Comparison of ENCODE assay signal across 11 mouse cellular contexts in genomic region chr15:31207346-31208093, GRCm38 (mm10). TPM values are rescaled to one million over a fixed set of nuclear protein-coding genes. Genes with fewer than 3 reads are reported as not detected.
DNase-seq lines count a peak whose midpoint lies in the region; ATAC-seq lines count a peak whose summit lies in the region.
"Had no signal": no experiment of that assay in that cellular context is flagged by ENCODE, and none has a peak within 500 bp of the region (broad histone marks: within the 10 kb centered on the region; RNA-seq: fewer than 3 reads in every experiment).

No protein-coding gene starts in this region.

- DNase-seq in 3134 (ENCODE audit: extremely low read depth, insufficient read length, low spot score) (peak; percentile 26), adipocyte (ENCODE audit: low spot score) (no peak)
- peak; percentile 33 for DNase-seq in cerebellum, adult 9-11 months
- DNase-seq in embryo, embryonic 10 days (ENCODE audit: low spot score): no peak
- DNase-seq in adrenal gland, adult (ENCODE audit: inconsistent age in 2 of 2, low spot score in 1 of 2): no peak

- H3K4me3 ChIP-seq in hindbrain, embryonic 12.5 days: no peak overlapping the region
- H3K4me3 ChIP-seq in hindbrain, embryonic 13.5 days: no peak overlapping the region
- no peak overlapping the region for H3K4me3 ChIP-seq in kidney, embryonic 15.5 days (replicated peaks)
- H3K4me3 ChIP-seq: erythroblast, embryonic 14.5 days; heart, embryonic 13.5 days; limb, embryonic 15.5 days had no signal

- 0 out of 2 replicates have a peak overlapping the region, but pooled peaks have one; percentile 23 for H3K27ac ChIP-seq in hindbrain, embryonic 12.5 days
- no peak overlapping the region for H3K27ac ChIP-seq in hindbrain, embryonic 13.5 days
- no peak overlapping the region for H3K27ac ChIP-seq in kidney, embryonic 15.5 days
- H3K27ac ChIP-seq: heart, embryonic 13.5 days; limb, embryonic 15.5 days had no signal

- no peaks in the 10 kb centered on the region for H3K9me3 ChIP-seq in hindbrain, embryonic 12.5 days (replicated peaks)
- no peaks in the 10 kb centered on the region for H3K9me3 ChIP-seq in hindbrain, embryonic 13.5 days
- H3K9me3 ChIP-seq in kidney, embryonic 15.5 days (replicated peaks): no peaks in the 10 kb centered on the region
- H3K9me3 ChIP-seq: heart, embryonic 13.5 days; limb, embryonic 15.5 days had no signal

- H3K4me1 ChIP-seq in hindbrain, embryonic 12.5 days: 0 out of 2 replicates have a peak, but pooled peaks cover 3% of the 10 kb centered on the region
- no peaks in the 10 kb centered on the region for H3K4me1 ChIP-seq in hindbrain, embryonic 13.5 days (replicated peaks)
- no peaks in the 10 kb centered on the region; the same call in 1 of the 2 replicates for H3K4me1 ChIP-seq in kidney, embryonic 15.5 days
- H3K4me1 ChIP-seq: limb, embryonic 15.5 days had no signal

- no peaks in the 10 kb centered on the region for H3K27me3 ChIP-seq in hindbrain, embryonic 12.5 days
- H3K27me3 ChIP-seq in hindbrain, embryonic 13.5 days: no peaks in the 10 kb centered on the region
- H3K27me3 ChIP-seq in kidney, embryonic 15.5 days: no peaks in the 10 kb centered on the region
- H3K27me3 ChIP-seq: heart, embryonic 13.5 days; limb, embryonic 15.5 days had no signal

- H3K4me2 ChIP-seq in hindbrain, embryonic 12.5 days (replicated peaks): no peak overlapping the region
- H3K4me2 ChIP-seq in hindbrain, embryonic 13.5 days: no peak overlapping the region
- no peak overlapping the region for H3K4me2 ChIP-seq in kidney, embryonic 15.5 days
- H3K4me2 ChIP-seq: heart, embryonic 13.5 days; limb, embryonic 15.5 days had no signal

- ATAC-seq in hindbrain, embryonic 12.5 days (ENCODE audit: low FRiP score): no peak
- ATAC-seq in hindbrain, embryonic 13.5 days (ENCODE audit: low FRiP score): no peak
- 0 out of 2 replicates have a peak, but pooled peaks have one; percentile 67 for ATAC-seq in kidney, embryonic 15.5 days (replicated peaks; ENCODE audit: low FRiP score)

- no peaks in the 10 kb centered on the region for H3K36me3 ChIP-seq in hindbrain, embryonic 12.5 days
- no peaks in the 10 kb centered on the region for H3K36me3 ChIP-seq in hindbrain, embryonic 13.5 days
- H3K36me3 ChIP-seq in kidney, embryonic 15.5 days: no peaks in the 10 kb centered on the region
- H3K36me3 ChIP-seq: heart, embryonic 13.5 days; limb, embryonic 15.5 days had no signal

- WGBS in hindbrain, embryonic 12.5 days: 70% methylated on average over 9 of the region's 9 CpGs
- WGBS in hindbrain, embryonic 13.5 days: 65% methylated on average over 9 of the region's 9 CpGs
- 63% methylated on average over 9 of the region's 9 CpGs for WGBS in kidney, embryonic 15.5 days

- no peak overlapping the region for H3K9ac ChIP-seq in hindbrain, embryonic 12.5 days
- no peak overlapping the region for H3K9ac ChIP-seq in hindbrain, embryonic 13.5 days
- no peak overlapping the region for H3K9ac ChIP-seq in kidney, embryonic 15.5 days
- H3K9ac ChIP-seq: heart, embryonic 13.5 days; limb, embryonic 15.5 days had no signal

RNA-seq across cellular contexts. Expression of gene Dap, which starts 16.6 kb away (rescaled TPM):
- 59.1 and 59.4 TPM in 2 replicates for polyA plus RNA-seq in hindbrain, embryonic 12.5 days (2016; fragmentation: Nextera tagmentation; extraction: Ambion mirVana)
- polyA plus RNA-seq in hindbrain, embryonic 13.5 days (2015; fragmentation: Nextera tagmentation; extraction: Ambion mirVana): 35.1 and 35.2 TPM in 2 replicates
- polyA plus RNA-seq in kidney, embryonic 15.5 days (2015; fragmentation: Nextera tagmentation; extraction: Ambion mirVana): 86.3 TPM in 2 replicates

Comparison
In these comparisons a context has a peak if more than half of its experiments do, and no peak if none do; other contexts are left out.
1. DNase-seq: peak in 3134 (single experiment) and cerebellum, adult 9-11 months (single experiment); none in adipocyte (single experiment), embryo, embryonic 10 days (single experiment) and adrenal gland, adult (0 of 2).